Mouse (Mus musculus) 3134 (cell line): ENCODE results near the gene Gapdh.
A peak's percentile ranks its signal among the peaks of the same experiment; 100 is the strongest.

Experiments used
- DNase-seq: peaks from one replicate; pipeline ENCODE4 v3.0.0-alpha.2; 2011; ENCODE audit warnings: low spot score; ENCODE audit not compliant: insufficient read length; ENCODE audit errors: extremely low read depth

The Gapdh gene

DNA sequence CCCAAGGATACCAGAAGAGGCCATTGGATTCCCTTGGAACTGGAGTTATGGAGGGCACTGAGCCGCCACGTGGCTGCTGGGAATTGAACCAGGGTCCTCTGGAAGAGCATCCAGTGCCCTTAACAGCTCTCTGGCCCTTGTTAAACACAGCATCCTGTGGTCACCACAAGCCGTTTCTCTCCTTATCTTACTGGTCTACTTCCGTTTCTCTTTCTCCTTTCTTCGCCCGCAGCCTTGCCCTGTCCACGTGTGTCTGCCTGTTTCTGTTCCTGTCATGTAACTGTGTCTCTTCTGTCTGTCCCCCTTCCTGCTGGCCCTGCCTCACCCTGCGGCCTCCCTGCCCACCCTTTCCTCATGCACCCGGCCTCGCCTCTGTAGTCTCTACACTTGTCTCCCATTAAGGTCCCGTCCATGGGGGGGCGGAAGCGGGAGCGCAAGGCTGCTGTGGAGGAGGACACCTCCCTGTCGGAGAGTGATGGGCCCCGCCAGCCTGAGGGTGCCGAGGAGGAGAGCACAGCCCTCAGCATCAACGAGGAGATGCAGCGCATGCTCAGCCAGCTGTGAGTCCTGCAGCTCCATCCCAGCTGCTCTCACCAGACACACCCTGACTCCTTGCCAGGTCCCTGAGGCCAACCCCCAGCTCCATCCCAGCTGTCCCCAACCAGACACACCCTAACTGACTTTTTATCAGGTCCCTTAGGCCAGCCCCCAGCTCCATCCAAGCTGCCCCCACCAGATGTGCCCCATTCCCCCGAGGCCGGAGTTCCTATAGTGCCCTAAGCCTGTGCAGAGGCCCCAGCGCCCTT, 13.9 kb downstream of the Gapdh start:
- no peak for DNase-seq

GRCm38 (mm10) chr6:125149569-125149950, 16.7 kb downstream of the Gapdh start:
- no peak for DNase-seq

DNA sequence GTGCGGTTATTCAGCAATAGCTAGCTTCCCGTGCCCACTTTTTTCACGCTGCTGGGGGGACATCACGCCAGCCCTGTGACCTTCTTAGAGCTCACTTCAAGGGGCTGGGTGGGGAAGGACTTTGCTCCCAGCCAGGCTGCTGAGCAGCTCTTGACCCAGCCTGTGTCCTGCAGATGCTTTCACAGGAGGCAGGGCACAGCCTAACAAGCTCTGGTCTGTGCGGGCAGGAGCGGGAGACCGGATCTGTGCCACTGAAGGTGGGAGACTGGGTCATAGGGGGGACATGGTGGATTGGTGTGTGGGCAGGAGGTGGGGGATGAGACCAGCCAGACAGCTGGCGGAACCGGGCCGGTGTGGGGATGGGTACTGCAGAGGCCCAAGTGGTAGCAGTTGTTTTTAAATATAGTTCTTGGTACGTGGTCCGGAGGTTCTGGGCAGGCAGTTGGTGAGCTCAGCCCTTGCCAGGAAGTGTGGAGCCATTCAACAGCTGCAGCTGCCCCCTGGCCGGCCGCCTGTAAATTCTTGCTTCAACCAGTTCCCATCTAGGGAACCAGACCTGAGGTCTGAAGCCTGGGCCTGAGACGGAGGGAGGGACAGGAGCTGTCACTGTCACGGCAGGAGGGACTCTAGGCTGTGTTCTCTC, 17.2 kb downstream of the Gapdh start:
- no peak for DNase-seq

GRCm38 (mm10) chr6:125148251-125148925, 17.9 kb downstream of the Gapdh start:
- no peak for DNase-seq

DNA sequence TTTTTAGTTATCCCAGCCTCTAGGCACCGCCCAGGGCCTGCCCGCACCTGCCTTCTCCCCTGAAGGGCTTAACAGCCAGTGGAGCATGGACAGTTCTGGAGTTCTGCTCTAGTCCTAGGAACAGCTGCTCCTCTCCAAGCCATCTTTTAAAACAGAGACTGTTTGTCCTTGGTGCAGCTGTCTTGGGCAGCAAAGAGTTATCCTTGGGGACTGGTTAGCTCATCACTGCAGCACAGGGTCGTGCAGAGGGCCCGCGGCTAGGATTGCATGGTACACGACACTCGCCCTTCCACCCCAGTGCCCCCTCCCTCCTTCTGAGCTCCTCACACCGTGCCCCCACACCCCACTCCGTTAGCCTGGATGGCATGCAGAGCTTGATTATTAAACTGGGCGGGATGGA, 18.9 kb downstream of the Gapdh start:
- no peak for DNase-seq

DNA sequence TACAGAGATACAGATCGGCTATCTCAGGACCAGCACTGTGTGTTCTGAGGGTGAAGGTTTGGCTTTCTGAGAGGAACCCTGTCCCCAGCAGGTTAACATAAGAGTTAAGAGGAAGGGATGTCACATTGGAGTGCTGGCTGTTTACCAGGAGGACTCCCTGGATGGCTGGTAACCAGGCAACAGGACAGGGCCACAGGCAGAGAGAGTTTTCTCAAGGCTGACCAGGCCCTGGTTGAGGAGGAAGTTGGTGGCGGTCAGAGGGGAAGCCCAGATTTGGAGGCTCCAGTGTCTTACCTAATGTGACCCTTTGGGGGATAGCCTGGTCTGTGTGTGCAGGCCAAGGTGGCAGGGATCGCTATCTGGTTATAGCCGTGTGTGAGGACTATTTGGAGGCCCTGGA, 19.5 kb downstream of the Gapdh start:
- DNase-seq, result no peak

- no peak for DNase-seq
Measured at GRCm38 (mm10) chr6:125146148-125146547, 20.1 kb downstream of the Gapdh start.

GRCm38 (mm10) chr6:125145479-125145951, 20.8 kb downstream of the Gapdh start:
- no peak for DNase-seq

- DNase-seq, result no peak
Measured at GRCm38 (mm10) chr6:125145001-125145400, 21.3 kb downstream of the Gapdh start, which contains the start of gene Iffo1. Iffo1 (plus strand) TSS chr6:125145241.

- DNase-seq, result no peak
Measured at GRCm38 (mm10) chr6:125143904-125144303, 22.4 kb downstream of the Gapdh start.

DNA sequence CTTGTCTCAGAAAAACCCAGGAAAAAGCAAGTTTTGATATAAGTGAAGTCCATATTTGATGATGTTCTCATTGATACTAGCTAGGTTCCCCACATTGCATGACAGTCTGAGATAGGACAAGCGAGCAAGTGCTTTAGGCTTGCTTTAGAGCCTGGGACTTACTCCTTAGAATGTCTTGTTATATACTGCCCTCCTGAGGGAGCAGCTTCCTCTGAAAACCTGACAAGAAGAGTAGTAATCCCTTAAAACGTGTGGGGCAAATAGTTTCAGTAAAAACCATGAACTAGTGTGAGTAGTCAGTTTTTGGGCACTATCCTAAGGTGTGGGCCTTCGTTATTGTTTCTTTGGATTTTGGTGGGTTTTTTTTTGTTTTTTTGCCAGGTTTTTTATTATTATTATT, 23.1 kb downstream of the Gapdh start:
- no peak for DNase-seq

DNA sequence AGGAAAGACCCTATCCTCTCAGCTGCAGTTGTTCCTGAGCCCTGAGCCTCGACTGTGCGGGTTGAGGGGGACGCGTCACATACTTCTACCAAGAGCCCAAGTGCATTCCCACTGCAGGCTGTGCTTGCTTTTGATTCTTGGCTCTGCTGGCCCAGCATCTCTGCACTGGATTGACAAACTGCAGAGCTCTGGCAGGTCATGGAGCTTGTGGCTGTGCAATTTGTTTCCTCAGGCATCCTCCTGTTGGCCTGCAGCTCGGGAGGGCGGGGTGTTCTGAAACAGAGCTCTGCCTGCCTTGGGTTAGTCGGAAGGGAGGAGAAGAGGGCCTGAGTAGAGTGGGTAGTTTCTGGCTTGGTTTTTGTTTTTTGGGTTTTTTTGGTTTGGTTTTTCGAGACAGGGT, 23.8 kb downstream of the Gapdh start:
- DNase-seq, result no peak

GRCm38 (mm10) chr6:125139747-125140146, 26.5 kb downstream of the Gapdh start:
- no peak for DNase-seq

- no peak for DNase-seq
Measured at GRCm38 (mm10) chr6:125137002-125137671, 29.1 kb downstream of the Gapdh start.

GRCm38 (mm10) chr6:125132470-125132869, 33.8 kb downstream of the Gapdh start:
- DNase-seq, result no peak

DNA sequence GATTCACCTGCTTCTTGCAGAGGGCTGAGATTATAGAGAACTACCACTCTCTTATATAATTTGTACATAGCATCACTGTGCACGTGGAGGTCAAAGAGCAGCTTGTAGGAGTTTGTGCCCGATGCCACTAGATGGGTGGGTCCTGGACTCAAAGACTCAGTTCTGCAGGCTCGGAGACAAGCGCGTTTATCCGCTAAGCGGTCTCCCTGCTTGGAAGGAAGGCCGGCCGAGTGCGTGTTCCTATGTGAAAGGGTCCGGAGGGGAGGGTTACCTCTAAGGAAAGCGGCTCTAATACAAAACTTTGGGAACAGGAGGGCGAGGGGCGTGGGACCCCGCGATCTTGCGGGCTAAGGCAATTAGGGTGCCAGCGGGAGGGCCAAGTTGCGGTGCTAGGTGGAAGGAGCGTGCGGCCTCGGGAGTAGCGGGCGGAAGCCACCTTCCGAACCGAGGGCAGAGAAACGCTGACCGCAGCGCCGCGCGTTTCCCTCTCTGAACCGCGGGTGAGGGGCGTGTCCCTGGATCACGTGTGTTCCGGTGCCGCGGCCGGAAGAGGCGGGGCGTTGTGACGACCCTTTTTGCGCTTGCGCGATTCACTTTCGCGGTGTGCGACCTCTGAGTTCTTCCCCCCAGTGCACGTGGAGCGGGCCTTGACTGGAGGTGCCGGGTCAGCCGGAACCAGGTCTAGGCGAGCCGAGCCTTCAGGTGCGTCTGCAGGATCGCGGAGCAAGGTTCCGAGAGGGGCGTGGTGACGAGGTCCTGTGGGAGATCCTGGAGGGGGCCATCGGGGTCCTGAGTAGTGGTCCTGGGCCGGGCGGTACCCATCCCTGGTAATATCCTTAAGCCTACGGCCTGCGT, 34.7 kb downstream of the Gapdh start, which contains the start of gene Nop2:
Nop2 (plus strand) TSS at position 608 of the 855 bp plus-strand sequence.
- DNase-seq, result peak; percentile 94

- no peak for DNase-seq
Measured at GRCm38 (mm10) chr6:125129710-125130402, 36.4 kb downstream of the Gapdh start.

GRCm38 (mm10) chr6:125128724-125129123, 37.5 kb downstream of the Gapdh start:
- DNase-seq, result no peak

DNA sequence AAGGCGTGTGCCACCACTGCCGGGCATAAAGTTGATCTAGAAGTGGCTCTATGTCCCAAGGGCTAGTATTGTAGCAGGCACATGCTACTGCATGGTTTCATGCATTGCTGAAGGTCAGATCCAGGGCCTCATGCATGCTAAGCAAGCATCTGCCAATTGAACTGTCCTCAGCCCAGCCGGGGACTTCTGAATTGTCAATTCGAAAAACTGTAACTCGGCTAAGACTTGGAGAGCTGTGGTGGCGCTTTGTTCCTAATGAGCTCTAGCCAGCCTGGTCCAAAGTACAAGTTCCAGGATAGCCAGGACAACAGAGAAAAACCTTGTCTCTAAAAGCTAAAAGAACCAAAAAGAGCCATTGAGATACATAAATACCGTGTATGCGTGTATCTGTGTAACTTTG, 46.9 kb downstream of the Gapdh start:
- DNase-seq, result no peak
